Mouse (Mus musculus) lung, postnatal 0 days (tissue): Measurements from ENCODE around the gene 2310034G01Rik.
A peak's percentile ranks its signal among the peaks of the same experiment; 100 is the strongest.

Source experiments
- CTCF ChIP-seq: IDR thresholded peaks from 2 replicates; pipeline ENCODE4 v1.5.1; 2016; ENCODE audit warnings: antibody characterized with exemption, mild to moderate bottlenecking
- EP300 ChIP-seq: IDR thresholded peaks from 2 replicates; pipeline ENCODE4 v1.6.1; 2016; ENCODE audit warnings: antibody characterized with exemption, mild to moderate bottlenecking, control low read depth

- TF ChIP-seq CTCF (peak; percentile 99), EP300 (no peak)
Measured at GRCm38 (mm10) chr19:46308706-46309435, 41.2 kb downstream of the 2310034G01Rik start.
